Mouse (Mus musculus): ENCODE data around the gene Prr23a1. TPM values are rescaled to one million over a fixed set of nuclear protein-coding genes. Genes with fewer than 3 reads are reported as not detected.

Gene Prr23a1
- polyA plus RNA-seq, 1 experiment from 2014 or later, result not detected

GRCm38 (mm10) chr9:98821067-98821466 lies 21.2 kb upstream of the Prr23a1 start:
- no peak for ATAC-seq (ENCODE audit: extremely low read depth, insufficient number of reproducible peaks, low FRiP score, low TSS enrichment)
- no peak overlapping the region for H3K4me2 ChIP-seq
- no peak overlapping the region for H3K9ac ChIP-seq
- no peak overlapping the region for H3K4me3 ChIP-seq
- no peaks in the 10 kb centered on the region for H3K9me3 ChIP-seq
- H3K36me3 ChIP-seq, result no peaks in the 10 kb centered on the region
- H3K27ac ChIP-seq (replicated peaks), result no peak overlapping the region
- peaks cover 8% of the 10 kb centered on the region; the same call in 1 of the 2 replicates for H3K27me3 ChIP-seq (replicated peaks)
- peaks cover 5% of the 10 kb centered on the region; the same call in 1 of the 2 replicates for H3K4me1 ChIP-seq

- H3K27me3 ChIP-seq (replicated peaks), result peaks cover 8% of the 10 kb centered on the region; the same call in 1 of the 2 replicates
- 85% methylated on average over 7 of the region's 7 CpGs for WGBS
These were observed 18.5 kb upstream of the Prr23a1 start for GRCm38 (mm10) chr9:98823805-98824204.

GRCm38 (mm10) chr9:98829508-98829907 lies 12.8 kb upstream of the Prr23a1 start:
- Histone ChIP-seq H3K27me3 (replicated peaks) (no peaks in the 10 kb centered on the region), H3K36me3 (no peaks in the 10 kb centered on the region), H3K9ac (no peak overlapping the region), H3K9me3 (no peaks in the 10 kb centered on the region), H3K4me2 (no peak overlapping the region), H3K4me3 (no peak overlapping the region), H3K4me1 (no peaks in the 10 kb centered on the region), H3K27ac (replicated peaks) (no peak overlapping the region)
- 29% methylated on average over 5 of the region's 5 CpGs for WGBS
- ATAC-seq (ENCODE audit: extremely low read depth, insufficient number of reproducible peaks, low FRiP score, low TSS enrichment), result no peak

More at GRCm38 (mm10) chr9:98823805-98824204, 18.5 kb upstream of the Prr23a1 start:
- Histone ChIP-seq H3K4me1 (peaks cover 5% of the 10 kb centered on the region; the same call in 1 of the 2 replicates), H3K9me3 (no peaks in the 10 kb centered on the region), H3K9ac (no peak overlapping the region), H3K36me3 (no peaks in the 10 kb centered on the region), H3K4me2 (no peak overlapping the region), H3K27ac (replicated peaks) (no peak overlapping the region), H3K4me3 (no peak overlapping the region)
- no peak for ATAC-seq (ENCODE audit: extremely low read depth, insufficient number of reproducible peaks, low FRiP score, low TSS enrichment)

- Histone ChIP-seq H3K27ac (replicated peaks) (no peak overlapping the region), H3K36me3 (no peaks in the 10 kb centered on the region), H3K4me1 (no peaks in the 10 kb centered on the region), H3K27me3 (replicated peaks) (peaks cover 10% of the 10 kb centered on the region; the same call in 1 of the 2 replicates), H3K9me3 (no peaks in the 10 kb centered on the region), H3K9ac (no peak overlapping the region), H3K4me2 (no peak overlapping the region), H3K4me3 (no peak overlapping the region)
- 74% methylated on average over 7 of the region's 7 CpGs for WGBS
- ATAC-seq (ENCODE audit: extremely low read depth, insufficient number of reproducible peaks, low FRiP score, low TSS enrichment), result no peak
These were observed 4.7 kb upstream of the Prr23a1 start for GRCm38 (mm10) chr9:98837537-98838074.

GRCm38 (mm10) chr9:98856210-98856609 lies 13.9 kb downstream of the Prr23a1 start, which contains the start of gene Prr23a2:
TSS of gene Prr23a2 (plus strand) at chr9:98856494.
- WGBS, result 59% methylated on average over 18 of the region's 18 CpGs
- no peaks in the 10 kb centered on the region for H3K9me3 ChIP-seq
- no peak within 1 kb of the TSS for H3K9ac ChIP-seq
- no peaks in the 10 kb centered on the region for H3K4me1 ChIP-seq
- no peak for ATAC-seq (ENCODE audit: extremely low read depth, insufficient number of reproducible peaks, low FRiP score, low TSS enrichment)
- H3K27me3 ChIP-seq (replicated peaks), result no peaks in the 10 kb centered on the region
- H3K36me3 ChIP-seq, result no peaks in the 10 kb centered on the region
- H3K27ac ChIP-seq (replicated peaks), result no peak within 1 kb of the TSS
- H3K4me2 ChIP-seq, result no peak within 1 kb of the TSS
- no peak within 1 kb of the TSS for H3K4me3 ChIP-seq

GRCm38 (mm10) chr9:98863463-98863862 lies 21.2 kb downstream of the Prr23a1 start:
- Histone ChIP-seq H3K4me2 (no peak overlapping the region), H3K36me3 (no peaks in the 10 kb centered on the region), H3K27ac (replicated peaks) (no peak overlapping the region), H3K4me1 (no peaks in the 10 kb centered on the region), H3K9me3 (no peaks in the 10 kb centered on the region), H3K9ac (no peak overlapping the region), H3K4me3 (no peak overlapping the region), H3K27me3 (replicated peaks) (peaks cover 32% of the 10 kb centered on the region)
- 55% methylated on average over 3 of the region's 3 CpGs for WGBS
- no peak for ATAC-seq (ENCODE audit: extremely low read depth, insufficient number of reproducible peaks, low FRiP score, low TSS enrichment)

- no peak for ATAC-seq (ENCODE audit: extremely low read depth, insufficient number of reproducible peaks, low FRiP score, low TSS enrichment)
- WGBS, result 28% methylated on average over 22 of the region's 22 CpGs
- Histone ChIP-seq H3K27ac (replicated peaks) (no peak within 1 kb of the TSS), H3K9me3 (no peaks in the 10 kb centered on the region), H3K4me2 (peak within 1 kb of the TSS; percentile 55), H3K4me1 (no peaks in the 10 kb centered on the region), H3K4me3 (peak within 1 kb of the TSS; percentile 27), H3K36me3 (no peaks in the 10 kb centered on the region), H3K9ac (no peak within 1 kb of the TSS), H3K27me3 (replicated peaks) (peaks cover 32% of the 10 kb centered on the region)
These were observed 22.3 kb downstream of the Prr23a1 start, which contains the start of gene Prr23a3 for GRCm38 (mm10) chr9:98864571-98864970. TSS of gene Prr23a3 (plus strand) at chr9:98864767.

Other genes with a start within 250 kb of the Prr23a1 start
- 59.8 and 59.9 TPM in 2 replicates for gene Mrps22, start 240.8 kb upstream of the Prr23a1 start, polyA plus RNA-seq (2015; fragmentation: Nextera tagmentation; extraction: Ambion mirVana)
- gene Prr23a2, start 14.0 kb downstream of the Prr23a1 start, polyA plus RNA-seq (2015; fragmentation: Nextera tagmentation; extraction: Ambion mirVana), result not detected in 2 replicates
- gene Prr23a3, start 22.3 kb downstream of the Prr23a1 start, polyA plus RNA-seq (2015; fragmentation: Nextera tagmentation; extraction: Ambion mirVana), result not detected in 2 replicates
- not detected in 2 replicates for gene 7420426K07Rik, start 60.6 kb downstream of the Prr23a1 start, polyA plus RNA-seq (2015; fragmentation: Nextera tagmentation; extraction: Ambion mirVana)
- not detected in 2 replicates for gene Foxl2, start 112.8 kb downstream of the Prr23a1 start, polyA plus RNA-seq (2015; fragmentation: Nextera tagmentation; extraction: Ambion mirVana)
- 26.6 and 33.5 TPM in 2 replicates for gene Faim, start 143.9 kb downstream of the Prr23a1 start, polyA plus RNA-seq (2015; fragmentation: Nextera tagmentation; extraction: Ambion mirVana)
- not detected in 2 replicates for gene Gm1123, start 193.2 kb downstream of the Prr23a1 start, polyA plus RNA-seq (2015; fragmentation: Nextera tagmentation; extraction: Ambion mirVana)

Data from heart, embryonic 13.5 days (tissue).